Mouse (Mus musculus): ENCODE results near the gene Col5a1. TPM values are rescaled to one million over a fixed set of nuclear protein-coding genes. Genes with fewer than 3 reads are reported as not detected.

Col5a1 gene
- polyA plus RNA-seq, 1 experiment from 2014 or later, result 11.1 TPM

DNA sequence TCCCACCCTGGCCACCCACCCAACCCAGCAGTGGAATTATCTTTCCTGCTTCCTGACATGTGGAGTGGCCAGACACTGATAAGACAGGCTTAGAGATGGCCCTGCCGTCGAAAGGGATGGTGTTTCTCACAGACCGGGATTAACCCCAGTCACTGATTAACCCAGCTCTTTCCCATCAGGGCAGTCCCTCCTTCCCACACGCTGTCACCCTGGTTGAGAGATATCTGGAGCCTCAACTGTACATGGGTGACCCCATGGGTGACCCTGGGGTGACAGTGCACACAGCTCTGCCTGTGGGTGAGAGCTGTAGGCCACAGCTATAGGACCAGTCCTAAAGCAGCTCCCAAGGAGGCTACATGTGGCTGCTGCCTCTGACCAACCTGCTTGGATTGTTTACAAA is 15.2 kb upstream of the Col5a1 start:
- no peak for DNase-seq (ENCODE audit: extremely low spot score, low spot score)
- H3K27ac ChIP-seq, result no peak overlapping the region
- 0 out of 2 replicates have a peak, but pooled peaks cover 6% of the 10 kb centered on the region for H3K27me3 ChIP-seq (ENCODE audit: poor library complexity, severe bottlenecking)
- no peaks in the 10 kb centered on the region for H3K9me3 ChIP-seq
- WGBS, result 70% methylated on average over 4 of the region's 4 CpGs
- H3K36me3 ChIP-seq (replicated peaks), result no peaks in the 10 kb centered on the region
- H3K4me1 ChIP-seq, result peaks cover 13% of the 10 kb centered on the region
- H3K4me3 ChIP-seq, result no peak overlapping the region

DNA sequence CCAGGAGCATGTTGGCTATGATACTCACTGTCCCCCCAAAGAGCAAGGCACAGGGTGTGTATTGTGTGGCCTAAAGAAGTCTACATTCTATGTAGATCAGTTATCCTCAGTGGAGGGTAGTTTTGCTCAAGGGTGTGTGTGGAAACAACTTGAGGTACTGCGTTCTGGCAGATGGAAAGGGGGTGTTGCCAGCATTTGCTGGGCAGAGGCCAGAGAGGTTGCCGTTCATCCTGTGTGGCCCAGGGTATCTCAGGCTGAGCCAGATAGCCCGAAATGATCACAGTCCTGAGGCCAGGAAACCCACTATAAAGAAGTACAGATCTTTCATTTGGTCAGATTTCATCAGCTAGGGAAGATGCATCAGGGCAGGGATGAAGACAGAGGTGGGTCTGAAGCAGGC is 13.9 kb upstream of the Col5a1 start:
- Histone ChIP-seq H3K27ac (no peak overlapping the region), H3K9me3 (no peaks in the 10 kb centered on the region)
- 77% methylated on average over 3 of the region's 3 CpGs for WGBS

DNA sequence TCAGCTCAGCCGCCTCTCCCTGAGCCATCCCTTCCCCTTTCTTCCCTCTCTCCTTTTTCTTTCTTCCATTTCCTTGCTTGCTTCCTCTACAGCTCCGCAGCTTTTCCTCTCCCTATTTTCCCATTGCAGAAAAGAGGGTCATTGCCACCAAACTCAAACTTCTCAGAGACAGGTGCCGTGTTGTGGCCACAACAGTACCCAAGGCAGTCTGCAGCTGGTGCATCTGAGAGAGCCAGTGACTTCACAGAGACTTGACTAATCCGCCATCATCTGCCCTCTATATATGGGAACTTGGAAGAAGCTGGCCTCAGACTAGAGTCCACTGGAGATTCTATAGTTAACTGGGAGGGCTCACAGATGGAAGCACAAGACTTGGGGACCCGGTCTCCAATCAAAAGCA is 13.2 kb upstream of the Col5a1 start:
- H3K36me3 ChIP-seq (replicated peaks), result no peaks in the 10 kb centered on the region
- no peak overlapping the region for H3K4me3 ChIP-seq
- H3K9me3 ChIP-seq, result no peaks in the 10 kb centered on the region
- no peak overlapping the region for H3K27ac ChIP-seq
- H3K4me1 ChIP-seq, result no peaks in the 10 kb centered on the region; the same call in 1 of the 2 replicates
- WGBS, result 86% methylated on average over 5 of the region's 5 CpGs
- 0 out of 2 replicates have a peak, but pooled peaks cover 14% of the 10 kb centered on the region for H3K27me3 ChIP-seq (ENCODE audit: poor library complexity, severe bottlenecking)
- DNase-seq (ENCODE audit: extremely low spot score, low spot score), result no peak

More for the DNA sequence above, 13.9 kb upstream of the Col5a1 start:
- peaks cover 5% of the 10 kb centered on the region for H3K4me1 ChIP-seq
- H3K4me3 ChIP-seq, result no peak overlapping the region
- no peak for DNase-seq (ENCODE audit: extremely low spot score, low spot score)
- no peaks in the 10 kb centered on the region for H3K36me3 ChIP-seq (replicated peaks)
- 0 out of 2 replicates have a peak, but pooled peaks cover 14% of the 10 kb centered on the region for H3K27me3 ChIP-seq (ENCODE audit: poor library complexity, severe bottlenecking)

DNA sequence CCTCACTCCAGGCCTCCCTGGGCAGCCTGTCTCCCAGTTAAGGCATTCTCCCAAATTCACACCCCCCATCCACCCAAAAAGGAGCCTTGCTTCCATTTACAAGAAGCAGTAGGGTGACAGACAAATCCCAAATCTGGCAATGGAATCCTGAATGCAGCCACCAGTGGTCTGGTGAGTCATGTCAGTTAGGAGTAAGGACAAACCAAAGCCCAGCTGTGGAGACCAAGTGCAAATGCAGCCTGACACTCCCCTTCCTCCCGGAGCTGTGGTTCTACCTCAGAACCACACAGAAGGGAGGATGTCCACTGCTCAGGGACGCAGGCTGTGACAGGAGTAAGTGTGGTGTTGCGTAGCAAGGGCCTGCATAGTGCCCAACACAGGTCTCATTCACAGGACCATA is 11.6 kb upstream of the Col5a1 start:
- Histone ChIP-seq H3K4me3 (no peak overlapping the region), H3K9me3 (no peaks in the 10 kb centered on the region), H3K27ac (no peak overlapping the region), H3K27me3 (ENCODE audit: poor library complexity, severe bottlenecking) (0 out of 2 replicates have a peak, but pooled peaks cover 14% of the 10 kb centered on the region), H3K36me3 (replicated peaks) (no peaks in the 10 kb centered on the region), H3K4me1 (no peaks in the 10 kb centered on the region; the same call in 1 of the 2 replicates)
- no peak for DNase-seq (ENCODE audit: extremely low spot score, low spot score)
- WGBS, result 83% methylated on average over 3 of the region's 3 CpGs

DNA sequence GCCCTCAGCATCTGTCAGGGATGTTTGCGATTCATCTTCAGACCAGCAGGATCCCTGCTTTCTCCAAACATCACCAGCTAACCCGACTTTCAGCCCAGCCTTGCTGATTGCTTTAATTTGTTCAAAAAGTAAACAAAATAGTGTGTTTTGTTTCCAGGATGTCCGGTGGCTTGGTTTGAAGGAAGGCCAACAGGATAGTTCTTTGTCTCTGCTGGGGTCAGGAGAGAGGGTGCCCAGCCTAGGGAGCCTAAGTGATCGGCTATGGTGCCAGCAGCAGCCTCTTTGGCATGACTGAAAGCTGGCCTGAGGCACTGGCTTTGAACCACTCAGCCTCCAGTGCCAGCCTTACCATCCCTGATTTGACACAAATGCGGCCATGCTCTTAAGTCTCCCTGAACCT is 11.0 kb upstream of the Col5a1 start:
- 82% methylated on average over 5 of the region's 5 CpGs for WGBS
- H3K27me3 ChIP-seq (ENCODE audit: poor library complexity, severe bottlenecking), result 0 out of 2 replicates have a peak, but pooled peaks cover 14% of the 10 kb centered on the region
- no peak overlapping the region for H3K27ac ChIP-seq
- H3K4me3 ChIP-seq, result no peak overlapping the region
- H3K9me3 ChIP-seq, result no peaks in the 10 kb centered on the region
- H3K4me1 ChIP-seq, result no peaks in the 10 kb centered on the region; the same call in 1 of the 2 replicates
- no peak for DNase-seq (ENCODE audit: extremely low spot score, low spot score)
- H3K36me3 ChIP-seq (replicated peaks), result no peaks in the 10 kb centered on the region

DNA sequence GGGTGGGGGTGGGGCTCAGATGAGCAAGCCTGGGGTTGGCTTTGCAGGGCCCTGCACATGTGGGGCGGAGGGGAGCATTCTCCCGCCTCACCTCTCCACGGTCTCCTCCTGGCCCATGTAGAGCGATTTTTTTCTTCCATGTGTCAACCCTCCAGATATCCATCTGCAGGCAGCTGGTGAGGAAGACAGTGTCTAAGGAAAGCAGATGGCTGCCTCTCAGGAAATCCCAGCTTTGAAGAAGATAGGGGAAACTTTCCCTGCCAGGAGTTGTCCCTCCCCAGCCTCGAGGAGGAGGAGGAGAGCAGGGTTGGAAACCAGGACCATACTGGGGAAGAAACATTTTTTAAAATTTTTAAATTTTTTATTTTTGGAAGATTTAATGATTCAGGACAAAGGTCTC is 10.4 kb upstream of the Col5a1 start:
- H3K9me3 ChIP-seq, result no peaks in the 10 kb centered on the region
- 0 out of 2 replicates have a peak, but pooled peaks cover 14% of the 10 kb centered on the region for H3K27me3 ChIP-seq (ENCODE audit: poor library complexity, severe bottlenecking)
- no peaks in the 10 kb centered on the region; the same call in 1 of the 2 replicates for H3K4me1 ChIP-seq
- no peak for DNase-seq (ENCODE audit: extremely low spot score, low spot score)
- H3K36me3 ChIP-seq (replicated peaks), result no peaks in the 10 kb centered on the region
- 74% methylated on average over 5 of the region's 5 CpGs for WGBS
- no peak overlapping the region for H3K27ac ChIP-seq
- no peak overlapping the region for H3K4me3 ChIP-seq

DNA sequence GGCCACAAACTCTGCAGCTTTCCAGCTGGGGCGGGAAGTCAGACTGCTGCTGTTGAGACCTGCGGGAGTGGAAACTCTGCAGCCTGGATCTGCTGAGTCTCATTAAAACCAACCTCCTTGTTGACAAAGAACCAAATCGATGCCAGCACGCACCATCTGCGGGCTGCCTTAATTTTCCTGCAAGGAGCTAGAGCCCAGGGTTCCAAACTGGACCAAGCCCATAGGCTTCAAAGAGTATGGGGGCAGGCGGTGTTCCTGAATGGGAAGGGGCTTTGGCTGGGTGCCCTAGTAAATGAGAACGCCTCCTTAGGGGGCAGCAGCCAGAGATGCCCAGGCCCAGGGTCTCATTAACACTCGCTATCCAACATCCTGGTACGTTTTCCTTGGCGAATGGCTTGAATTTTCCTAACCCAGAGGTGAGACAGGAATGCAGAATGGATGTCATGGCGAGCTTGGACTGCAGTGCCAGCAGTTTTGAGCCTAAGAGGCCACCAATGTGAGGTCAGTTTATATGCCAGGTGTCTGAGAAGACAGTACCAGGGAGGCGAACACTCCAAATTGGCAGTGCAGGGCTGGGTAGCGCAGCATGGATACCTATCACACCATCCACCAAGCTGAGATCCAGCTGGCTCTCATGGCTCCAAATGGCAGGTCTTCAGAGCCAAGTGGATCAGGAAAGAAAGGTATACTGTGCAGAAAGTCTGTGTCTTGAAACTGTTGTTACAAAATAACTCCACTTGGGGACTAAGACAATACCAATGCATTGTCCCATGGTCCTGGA is 9.3 kb upstream of the Col5a1 start:
- no peak for DNase-seq (ENCODE audit: extremely low spot score, low spot score)
- H3K27ac ChIP-seq, result no peak overlapping the region
- H3K36me3 ChIP-seq (replicated peaks), result no peaks in the 10 kb centered on the region
- H3K27me3 ChIP-seq (ENCODE audit: poor library complexity, severe bottlenecking), result 0 out of 2 replicates have a peak, but pooled peaks cover 14% of the 10 kb centered on the region
- H3K9me3 ChIP-seq, result no peaks in the 10 kb centered on the region
- 83% methylated on average over 13 of the region's 13 CpGs for WGBS
- H3K4me3 ChIP-seq, result no peak overlapping the region
- H3K4me1 ChIP-seq, result no peaks in the 10 kb centered on the region; the same call in 1 of the 2 replicates

DNA sequence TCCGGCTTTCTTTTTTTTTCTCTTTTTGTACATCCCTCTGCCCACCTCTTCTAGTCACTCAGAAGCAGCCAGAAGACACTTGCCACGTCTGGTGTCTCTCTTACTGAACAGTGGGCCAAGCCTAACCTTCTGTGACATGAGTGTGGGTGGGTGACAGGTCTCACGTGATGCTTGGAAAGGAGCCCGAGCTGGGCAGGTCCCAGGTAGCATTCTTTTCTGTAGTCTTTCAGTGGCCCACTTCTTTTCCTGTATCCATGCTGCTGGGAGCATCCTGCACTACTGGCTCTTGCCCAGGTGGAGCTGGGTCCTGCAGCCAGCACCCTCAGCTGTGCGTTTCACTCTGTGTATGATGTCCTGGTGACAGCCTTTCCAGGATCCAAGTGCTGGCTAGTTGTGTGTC is 8.2 kb upstream of the Col5a1 start:
- 86% methylated on average over 5 of the region's 5 CpGs for WGBS
- H3K27ac ChIP-seq, result no peak overlapping the region
- H3K4me1 ChIP-seq, result no peaks in the 10 kb centered on the region
- DNase-seq (ENCODE audit: extremely low spot score, low spot score), result no peak
- 0 out of 2 replicates have a peak, but pooled peaks cover 14% of the 10 kb centered on the region for H3K27me3 ChIP-seq (ENCODE audit: poor library complexity, severe bottlenecking)
- no peaks in the 10 kb centered on the region for H3K36me3 ChIP-seq (replicated peaks)
- H3K4me3 ChIP-seq, result no peak overlapping the region
- H3K9me3 ChIP-seq, result no peaks in the 10 kb centered on the region

DNA sequence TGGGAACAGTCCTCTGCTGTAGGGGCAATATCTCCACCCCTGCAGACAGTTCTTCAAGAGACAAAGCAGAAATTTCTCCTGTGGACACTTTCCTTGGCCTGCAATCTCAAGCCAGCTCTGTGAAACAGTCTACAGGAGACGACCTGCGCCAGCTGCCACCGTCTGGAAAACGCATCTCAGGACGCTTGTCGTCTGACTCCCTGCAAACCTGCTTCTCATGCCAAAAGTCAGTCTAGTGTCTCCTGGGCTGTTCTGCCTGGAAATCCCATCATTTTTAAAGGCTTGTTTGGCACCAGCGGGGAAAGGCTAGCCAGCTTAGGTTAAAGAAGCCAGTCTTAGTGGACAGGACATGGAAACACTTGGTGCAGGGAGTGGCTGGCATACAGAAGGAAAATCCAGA is 2.9 kb upstream of the Col5a1 start:
- DNase-seq (ENCODE audit: extremely low spot score, low spot score), result no peak
- Histone ChIP-seq H3K4me3 (no peak overlapping the region), H3K9me3 (no peaks in the 10 kb centered on the region), H3K4me1 (peaks cover 39% of the 10 kb centered on the region), H3K27me3 (ENCODE audit: poor library complexity, severe bottlenecking) (peaks cover 35% of the 10 kb centered on the region), H3K36me3 (replicated peaks) (no peaks in the 10 kb centered on the region), H3K27ac (no peak overlapping the region)
- WGBS, result 84% methylated on average over 7 of the region's 7 CpGs

DNA sequence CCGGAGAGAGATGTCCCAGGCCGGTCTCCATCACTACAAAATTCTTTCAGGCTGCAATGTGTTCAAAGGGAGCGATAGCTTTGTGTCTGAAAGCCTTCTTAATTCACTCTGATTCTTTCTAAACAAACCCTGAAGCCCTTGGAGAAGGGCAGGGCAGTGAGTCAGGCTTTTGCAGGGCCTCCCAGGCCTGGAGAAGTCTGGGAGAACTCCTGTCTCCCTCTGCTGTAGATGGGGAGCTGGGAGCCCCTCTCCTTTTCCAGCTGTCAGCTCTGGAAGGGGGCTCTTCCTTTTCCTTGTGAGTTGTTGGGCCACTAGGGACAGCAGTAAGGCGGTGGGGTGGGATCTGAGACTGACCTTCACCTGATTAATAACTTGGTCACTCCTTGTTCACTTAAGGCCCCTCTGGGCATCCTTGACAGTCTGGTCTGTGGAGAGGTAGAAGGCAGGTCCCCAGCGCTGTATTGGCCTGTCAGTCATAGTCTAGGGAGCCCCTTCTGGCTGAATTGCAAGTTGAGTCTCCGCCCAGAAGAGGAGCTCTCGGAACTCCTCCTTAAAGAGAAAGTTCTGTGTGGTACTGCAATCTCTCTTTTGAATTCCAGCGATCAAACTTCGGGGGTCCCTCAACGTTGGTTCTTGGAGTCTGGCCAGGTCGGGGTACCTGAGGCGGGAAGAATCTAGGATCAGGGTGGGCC is 623 bp upstream of the Col5a1 start:
- peak; percentile 66 for DNase-seq (ENCODE audit: extremely low spot score, low spot score)
- Histone ChIP-seq H3K4me3 (peak overlapping the region; percentile 62), H3K4me1 (peaks cover 53% of the 10 kb centered on the region), H3K9me3 (no peaks in the 10 kb centered on the region), H3K36me3 (replicated peaks) (no peaks in the 10 kb centered on the region), H3K27me3 (ENCODE audit: poor library complexity, severe bottlenecking) (peaks cover 54% of the 10 kb centered on the region), H3K27ac (peak overlapping the region; percentile 91)
- WGBS, result 8% methylated on average over 12 of the region's 12 CpGs

DNA sequence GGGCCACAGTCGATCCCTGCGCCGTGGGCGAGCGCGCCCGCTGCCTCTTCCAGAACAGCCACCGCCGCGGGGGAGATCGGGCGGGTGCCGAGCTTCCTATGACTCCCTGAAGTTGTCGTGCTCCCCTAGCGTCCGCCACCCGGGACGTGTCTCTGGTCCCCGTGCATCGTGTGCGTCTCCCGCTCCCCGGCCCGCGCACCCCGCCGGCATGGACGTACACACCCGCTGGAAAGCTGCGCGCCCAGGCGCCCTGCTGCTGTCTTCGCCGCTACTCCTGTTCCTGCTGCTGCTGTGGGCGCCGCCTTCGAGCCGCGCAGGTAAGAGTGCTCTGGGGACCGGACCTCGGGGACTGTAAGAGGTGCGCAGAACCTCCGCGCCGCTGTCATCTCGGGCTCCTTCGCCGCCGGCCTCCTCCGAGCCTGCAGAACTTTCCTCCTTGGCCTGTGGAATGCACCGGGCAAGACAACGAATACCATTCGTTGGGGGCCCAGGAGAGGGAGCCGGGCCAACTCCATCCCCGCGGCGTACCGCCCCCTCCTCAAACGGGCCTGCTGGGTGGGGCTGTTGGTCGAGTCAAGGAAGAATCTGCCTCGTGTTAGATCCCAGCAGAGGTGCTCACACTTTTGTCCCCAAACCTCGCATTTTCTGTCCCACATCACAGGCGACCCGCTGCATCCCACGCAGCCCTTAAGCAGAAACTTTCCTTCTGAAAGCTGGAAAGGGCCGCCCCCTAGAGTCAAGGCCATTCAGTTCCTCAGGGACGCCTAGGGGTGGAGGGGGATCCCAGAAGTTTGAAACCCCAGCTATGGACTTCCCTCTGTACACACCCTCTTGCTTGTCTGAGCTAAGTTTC is 609 bp downstream of the Col5a1 start:
- Histone ChIP-seq H3K27ac (peak overlapping the region; percentile 91), H3K36me3 (replicated peaks) (no peaks in the 10 kb centered on the region), H3K27me3 (ENCODE audit: poor library complexity, severe bottlenecking) (peaks cover 54% of the 10 kb centered on the region), H3K9me3 (no peaks in the 10 kb centered on the region), H3K4me1 (peaks cover 53% of the 10 kb centered on the region), H3K4me3 (peak overlapping the region; percentile 62)
- WGBS, result under 1% methylated on average over 65 of the region's 67 CpGs
- DNase-seq (ENCODE audit: extremely low spot score, low spot score), result peak; percentile 52

DNA sequence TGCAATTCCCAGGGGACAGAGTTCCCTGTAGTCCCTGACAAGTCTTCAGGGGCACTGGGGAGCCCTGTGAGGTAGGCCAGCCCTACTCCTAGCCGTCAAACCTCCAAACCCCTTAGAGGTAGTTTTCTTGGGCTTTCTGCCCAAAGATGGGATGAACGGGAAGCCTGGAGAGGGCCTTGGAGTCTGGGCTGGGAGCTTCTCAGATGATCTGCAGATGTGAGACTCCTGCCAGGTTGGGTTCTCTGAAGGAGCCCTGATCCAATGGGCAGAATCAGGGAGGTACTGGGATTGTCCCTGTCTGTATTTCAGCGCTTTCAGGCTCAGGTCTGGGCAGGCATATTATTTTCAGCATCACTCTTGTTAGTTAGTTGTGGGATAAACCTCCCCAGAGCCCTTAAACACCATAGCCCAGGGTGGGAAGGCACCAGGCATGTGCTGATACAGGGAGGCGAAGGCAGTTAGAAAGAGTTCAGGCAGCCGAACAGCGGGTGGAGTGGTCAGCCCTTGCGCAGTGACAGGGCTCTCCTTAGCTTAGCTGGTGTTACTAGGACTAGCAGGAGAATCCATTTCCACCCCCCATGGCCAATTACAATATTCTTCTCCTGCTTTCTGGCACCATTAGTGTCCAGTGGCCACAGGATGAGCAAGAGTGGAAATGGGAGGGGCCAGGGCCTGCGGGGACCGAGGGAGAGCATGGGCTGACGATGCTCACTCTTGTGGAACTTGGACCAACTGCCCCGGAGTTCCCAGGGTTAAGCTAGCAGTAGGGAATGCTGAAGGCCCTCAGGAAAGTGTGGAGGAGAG is 1.4 kb downstream of the Col5a1 start:
- no peaks in the 10 kb centered on the region for H3K36me3 ChIP-seq (replicated peaks)
- no peak for DNase-seq (ENCODE audit: extremely low spot score, low spot score)
- peaks cover 54% of the 10 kb centered on the region for H3K27me3 ChIP-seq (ENCODE audit: poor library complexity, severe bottlenecking)
- H3K4me1 ChIP-seq, result peaks cover 53% of the 10 kb centered on the region
- H3K27ac ChIP-seq, result peak overlapping the region; percentile 91
- WGBS, result 24% methylated on average over 11 of the region's 11 CpGs
- H3K9me3 ChIP-seq, result no peaks in the 10 kb centered on the region
- peak overlapping the region; percentile 62 for H3K4me3 ChIP-seq

All from forebrain, embryonic 10.5 days (tissue).